Mouse (Mus musculus): ENCODE data around the gene Ptx4. TPM values are rescaled to one million over a fixed set of nuclear protein-coding genes. Genes with fewer than 3 reads are reported as not detected.

The Ptx4 gene
- polyA plus RNA-seq, 1 experiment from 2014 or later, result not detected

GRCm38 (mm10) chr17:25110590-25110989 lies 10.0 kb upstream of the Ptx4 start:
- ATAC-seq (ENCODE audit: low FRiP score, low TSS enrichment), result no peak
- peaks cover 47% of the 10 kb centered on the region for H3K36me3 ChIP-seq (ENCODE audit: control insufficient read depth, insufficient read depth, low read length)
- 93% methylated on average over 6 of the region's 6 CpGs for WGBS
- no peak overlapping the region for H3K4me3 ChIP-seq (ENCODE audit: low read length)
- no peak overlapping the region for H3K27ac ChIP-seq (ENCODE audit: low read depth, low read length)
- H3K4me1 ChIP-seq (ENCODE audit: control insufficient read depth, insufficient read depth, low read length), result peaks cover 5% of the 10 kb centered on the region; the same call in 1 of the 2 replicates
- no peak overlapping the region for H3K4me2 ChIP-seq (replicated peaks; ENCODE audit: low read depth, low read length)
- H3K9ac ChIP-seq (ENCODE audit: low read depth, low read length), result no peak overlapping the region
- no peaks in the 10 kb centered on the region for H3K27me3 ChIP-seq (ENCODE audit: control insufficient read depth, insufficient read depth, low read length)
- H3K9me3 ChIP-seq (ENCODE audit: control insufficient read depth, low read length), result no peaks in the 10 kb centered on the region

DNA sequence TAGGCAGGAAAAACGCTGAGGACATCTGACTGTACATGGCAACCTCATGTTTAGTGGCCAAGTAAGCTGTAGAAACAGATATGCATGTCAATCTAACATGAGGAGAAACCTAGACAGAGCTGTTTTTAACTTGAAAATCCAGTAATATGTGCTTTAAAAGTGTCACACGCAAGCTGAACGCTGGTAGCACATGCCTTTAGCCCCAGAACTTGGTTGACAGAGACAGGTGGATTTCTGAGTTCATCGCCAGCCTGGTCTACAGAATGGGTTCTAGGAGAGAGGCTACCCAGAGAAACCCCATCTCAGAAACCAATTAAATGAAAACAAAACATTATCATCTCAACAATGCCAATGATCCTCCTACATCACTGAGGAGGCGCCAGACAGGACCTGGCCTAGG lies 9.3 kb upstream of the Ptx4 start:
- Histone ChIP-seq H3K4me3 (ENCODE audit: low read length) (no peak overlapping the region), H3K4me2 (replicated peaks; ENCODE audit: low read depth, low read length) (no peak overlapping the region), H3K36me3 (ENCODE audit: control insufficient read depth, insufficient read depth, low read length) (peaks cover 43% of the 10 kb centered on the region), H3K27ac (ENCODE audit: low read depth, low read length) (no peak overlapping the region), H3K9me3 (ENCODE audit: control insufficient read depth, low read length) (no peaks in the 10 kb centered on the region), H3K27me3 (ENCODE audit: control insufficient read depth, insufficient read depth, low read length) (no peaks in the 10 kb centered on the region), H3K4me1 (ENCODE audit: control insufficient read depth, insufficient read depth, low read length) (peaks cover 8% of the 10 kb centered on the region; the same call in 1 of the 2 replicates), H3K9ac (ENCODE audit: low read depth, low read length) (no peak overlapping the region)
- ATAC-seq (ENCODE audit: low FRiP score, low TSS enrichment), result no peak
- 93% methylated on average over 5 of the region's 5 CpGs for WGBS

GRCm38 (mm10) chr17:25111739-25112422 lies 8.7 kb upstream of the Ptx4 start:
- Histone ChIP-seq H3K27me3 (ENCODE audit: control insufficient read depth, insufficient read depth, low read length) (no peaks in the 10 kb centered on the region), H3K4me2 (replicated peaks; ENCODE audit: low read depth, low read length) (no peak overlapping the region), H3K36me3 (ENCODE audit: control insufficient read depth, insufficient read depth, low read length) (peaks cover 38% of the 10 kb centered on the region), H3K9me3 (ENCODE audit: control insufficient read depth, low read length) (no peaks in the 10 kb centered on the region), H3K4me1 (ENCODE audit: control insufficient read depth, insufficient read depth, low read length) (peaks cover 9% of the 10 kb centered on the region; the same call in 1 of the 2 replicates), H3K9ac (ENCODE audit: low read depth, low read length) (0 out of 2 replicates have a peak overlapping the region, but pooled peaks have one; percentile 4), H3K27ac (ENCODE audit: low read depth, low read length) (no peak overlapping the region), H3K4me3 (ENCODE audit: low read length) (no peak overlapping the region)
- no peak for ATAC-seq (ENCODE audit: low FRiP score, low TSS enrichment)
- WGBS, result 88% methylated on average over 8 of the region's 8 CpGs

DNA sequence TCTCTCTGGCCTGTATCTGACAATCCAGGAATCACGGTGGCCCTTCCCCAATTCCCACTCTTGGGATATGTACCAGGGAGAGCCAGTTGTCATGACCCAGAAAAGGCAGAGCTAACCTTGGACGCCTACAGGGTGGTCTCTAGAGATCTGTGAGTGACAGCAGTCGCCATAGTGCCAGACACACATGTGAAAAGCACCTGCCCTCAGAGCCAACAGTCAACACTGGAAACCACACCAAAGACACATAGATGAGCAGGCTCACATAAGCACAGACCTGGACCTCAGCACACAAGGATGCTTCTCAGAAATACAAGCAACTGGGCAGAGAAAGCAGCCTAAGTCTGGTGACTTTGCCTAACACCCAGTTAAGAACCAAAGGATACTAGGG lies 8.1 kb upstream of the Ptx4 start:
- Histone ChIP-seq H3K9me3 (ENCODE audit: control insufficient read depth, low read length) (no peaks in the 10 kb centered on the region), H3K36me3 (ENCODE audit: control insufficient read depth, insufficient read depth, low read length) (peaks cover 35% of the 10 kb centered on the region), H3K4me1 (ENCODE audit: control insufficient read depth, insufficient read depth, low read length) (peaks cover 9% of the 10 kb centered on the region; the same call in 1 of the 2 replicates), H3K27ac (ENCODE audit: low read depth, low read length) (no peak overlapping the region), H3K4me2 (replicated peaks; ENCODE audit: low read depth, low read length) (no peak overlapping the region), H3K4me3 (ENCODE audit: low read length) (no peak overlapping the region), H3K27me3 (ENCODE audit: control insufficient read depth, insufficient read depth, low read length) (no peaks in the 10 kb centered on the region), H3K9ac (ENCODE audit: low read depth, low read length) (0 out of 2 replicates have a peak overlapping the region, but pooled peaks have one; percentile 4)
- WGBS, result 83% methylated on average over 3 of the region's 3 CpGs
- no peak for ATAC-seq (ENCODE audit: low FRiP score, low TSS enrichment)

- no peaks in the 10 kb centered on the region for H3K9me3 ChIP-seq (ENCODE audit: control insufficient read depth, low read length)
- no peaks in the 10 kb centered on the region for H3K27me3 ChIP-seq (ENCODE audit: control insufficient read depth, insufficient read depth, low read length)
- peak overlapping the region; percentile 93 for H3K4me2 ChIP-seq (replicated peaks; ENCODE audit: low read depth, low read length)
- peaks cover 9% of the 10 kb centered on the region; the same call in 1 of the 2 replicates for H3K4me1 ChIP-seq (ENCODE audit: control insufficient read depth, insufficient read depth, low read length)
- peaks cover 19% of the 10 kb centered on the region for H3K36me3 ChIP-seq (ENCODE audit: control insufficient read depth, insufficient read depth, low read length)
- peak; percentile 67 for ATAC-seq (ENCODE audit: low FRiP score, low TSS enrichment)
- peak overlapping the region; percentile 74 for H3K9ac ChIP-seq (ENCODE audit: low read depth, low read length)
- peak overlapping the region; percentile 94 for H3K27ac ChIP-seq (ENCODE audit: low read depth, low read length)
- peak overlapping the region; percentile 68 for H3K4me3 ChIP-seq (ENCODE audit: low read length)
- WGBS, result 6% methylated on average over 23 of the region's 23 CpGs
Observed at GRCm38 (mm10) chr17:25114908-25115645, 5.5 kb upstream of the Ptx4 start.

- H3K4me3 ChIP-seq (ENCODE audit: low read length), result peak within 1 kb of the TSS; percentile 68
- WGBS, result 7% methylated on average over 40 of the region's 40 CpGs
- no peaks in the 10 kb centered on the region for H3K27me3 ChIP-seq (ENCODE audit: control insufficient read depth, insufficient read depth, low read length)
- H3K4me2 ChIP-seq (replicated peaks; ENCODE audit: low read depth, low read length), result peak within 1 kb of the TSS; percentile 93
- H3K9me3 ChIP-seq (ENCODE audit: control insufficient read depth, low read length), result no peaks in the 10 kb centered on the region
- H3K36me3 ChIP-seq (ENCODE audit: control insufficient read depth, insufficient read depth, low read length), result peaks cover 11% of the 10 kb centered on the region; the same call in 1 of the 2 replicates
- ATAC-seq (ENCODE audit: low FRiP score, low TSS enrichment), result peak; percentile 93
- H3K4me1 ChIP-seq (ENCODE audit: control insufficient read depth, insufficient read depth, low read length), result peaks cover 9% of the 10 kb centered on the region; the same call in 1 of the 2 replicates
- peak within 1 kb of the TSS; percentile 74 for H3K9ac ChIP-seq (ENCODE audit: low read depth, low read length)
- H3K27ac ChIP-seq (ENCODE audit: low read depth, low read length), result peak within 1 kb of the TSS; percentile 94
Observed at GRCm38 (mm10) chr17:25115664-25116432, 4.7 kb upstream of the Ptx4 start, which contains the start of gene Telo2. Gene Telo2 (minus strand): TSS chr17:25115967.

DNA sequence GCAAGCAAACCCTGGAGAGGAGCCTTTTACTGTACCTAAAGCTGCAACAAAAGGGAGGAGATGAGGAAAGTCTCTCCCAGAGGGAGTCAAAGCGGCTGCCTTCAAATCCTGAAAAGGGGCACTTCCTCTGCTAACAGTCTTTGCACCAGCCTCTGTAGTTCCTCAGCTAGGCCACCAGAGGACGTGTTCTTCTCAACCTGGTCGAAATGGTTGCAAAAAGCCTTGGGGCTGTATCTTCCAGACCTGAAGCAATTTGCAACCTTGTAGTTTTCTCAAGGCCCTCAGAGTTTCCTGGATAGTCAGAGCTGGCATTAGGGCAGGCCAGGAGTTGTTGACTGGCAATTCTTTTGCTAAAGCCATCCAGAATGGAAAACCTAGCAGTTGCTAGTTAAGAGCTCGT lies 3.3 kb upstream of the Ptx4 start:
- peaks cover 9% of the 10 kb centered on the region; the same call in 1 of the 2 replicates for H3K4me1 ChIP-seq (ENCODE audit: control insufficient read depth, insufficient read depth, low read length)
- peaks cover 6% of the 10 kb centered on the region; the same call in 1 of the 2 replicates for H3K36me3 ChIP-seq (ENCODE audit: control insufficient read depth, insufficient read depth, low read length)
- no peak overlapping the region for H3K27ac ChIP-seq (ENCODE audit: low read depth, low read length)
- no peak overlapping the region for H3K4me3 ChIP-seq (ENCODE audit: low read length)
- no peak overlapping the region for H3K4me2 ChIP-seq (replicated peaks; ENCODE audit: low read depth, low read length)
- H3K27me3 ChIP-seq (ENCODE audit: control insufficient read depth, insufficient read depth, low read length), result no peaks in the 10 kb centered on the region
- WGBS, result 42% methylated on average over 4 of the region's 4 CpGs
- H3K9ac ChIP-seq (ENCODE audit: low read depth, low read length), result no peak overlapping the region
- no peak for ATAC-seq (ENCODE audit: low FRiP score, low TSS enrichment)
- no peaks in the 10 kb centered on the region for H3K9me3 ChIP-seq (ENCODE audit: control insufficient read depth, low read length)

- ATAC-seq (ENCODE audit: low FRiP score, low TSS enrichment), result no peak
- 32% methylated on average over 7 of the region's 7 CpGs for WGBS
- Histone ChIP-seq H3K27me3 (ENCODE audit: control insufficient read depth, insufficient read depth, low read length) (no peaks in the 10 kb centered on the region), H3K4me2 (replicated peaks; ENCODE audit: low read depth, low read length) (no peak overlapping the region), H3K27ac (ENCODE audit: low read depth, low read length) (no peak overlapping the region), H3K4me1 (ENCODE audit: control insufficient read depth, insufficient read depth, low read length) (no peaks in the 10 kb centered on the region), H3K4me3 (ENCODE audit: low read length) (no peak overlapping the region), H3K9ac (ENCODE audit: low read depth, low read length) (no peak overlapping the region), H3K36me3 (ENCODE audit: control insufficient read depth, insufficient read depth, low read length) (no peaks in the 10 kb centered on the region), H3K9me3 (ENCODE audit: control insufficient read depth, low read length) (no peaks in the 10 kb centered on the region)
Observed at GRCm38 (mm10) chr17:25123979-25124378, 3.4 kb downstream of the Ptx4 start.
